Mouse (Mus musculus): Measurements from ENCODE around the gene Gm45716. TPM values are rescaled to one million over a fixed set of nuclear protein-coding genes. Genes with fewer than 3 reads are reported as not detected.
A peak's percentile ranks its signal among the peaks of the same experiment; 100 is the strongest.

The Gm45716 gene
- polyA plus RNA-seq, 1 experiment from 2014 or later = 22.0 TPM

- Histone ChIP-seq H3K4me2 (no peak overlapping the region), H3K9ac (no peak overlapping the region), H3K36me3 (no peaks in the 10 kb centered on the region), H3K9me3 (no peaks in the 10 kb centered on the region), H3K4me1 (replicated peaks) (no peaks in the 10 kb centered on the region), H3K4me3 (no peak overlapping the region), H3K27me3 (no peaks in the 10 kb centered on the region), H3K27ac (replicated peaks) (no peak overlapping the region)
- no peak for ATAC-seq (ENCODE audit: low FRiP score, low read depth)
- WGBS = 25% methylated on average over 2 of the region's 2 CpGs
Observed at GRCm38 (mm10) chr11:90220750-90221149, 33.3 kb downstream of the Gm45716 start.

DNA sequence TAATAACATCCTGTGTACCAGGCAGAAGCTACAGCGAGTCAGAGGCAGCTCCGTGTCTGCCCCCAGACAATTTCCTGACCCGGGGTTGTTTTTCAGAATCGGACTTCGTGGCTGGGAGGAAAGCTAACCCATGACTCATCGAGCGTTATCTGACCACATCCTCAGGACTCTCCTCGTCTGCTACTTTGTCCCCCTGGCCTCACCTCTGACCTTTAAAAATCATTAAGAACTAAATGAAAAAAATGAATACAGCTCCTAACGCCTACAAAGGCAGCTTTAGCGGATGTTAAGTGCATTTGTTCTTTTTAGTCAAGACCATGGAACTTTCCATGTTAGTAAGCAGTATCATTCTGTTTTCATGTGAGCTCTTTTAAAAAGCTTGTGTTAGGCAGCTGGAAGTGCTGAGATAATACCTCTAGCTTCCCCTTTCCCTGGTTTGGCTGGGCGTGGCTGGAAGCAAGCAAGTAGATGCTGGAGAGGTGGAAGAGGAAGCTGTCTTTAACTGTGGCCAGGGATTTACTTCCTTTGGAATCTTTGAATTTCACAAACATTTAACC lies 37.5 kb downstream of the Gm45716 start:
- Histone ChIP-seq H3K36me3 (no peaks in the 10 kb centered on the region), H3K4me3 (no peak overlapping the region), H3K27ac (replicated peaks) (no peak overlapping the region), H3K9me3 (no peaks in the 10 kb centered on the region), H3K9ac (no peak overlapping the region), H3K4me2 (no peak overlapping the region), H3K4me1 (replicated peaks) (no peaks in the 10 kb centered on the region), H3K27me3 (no peaks in the 10 kb centered on the region)
- 72% methylated on average over 11 of the region's 11 CpGs for WGBS
- ATAC-seq (ENCODE audit: low FRiP score, low read depth) = no peak

DNA sequence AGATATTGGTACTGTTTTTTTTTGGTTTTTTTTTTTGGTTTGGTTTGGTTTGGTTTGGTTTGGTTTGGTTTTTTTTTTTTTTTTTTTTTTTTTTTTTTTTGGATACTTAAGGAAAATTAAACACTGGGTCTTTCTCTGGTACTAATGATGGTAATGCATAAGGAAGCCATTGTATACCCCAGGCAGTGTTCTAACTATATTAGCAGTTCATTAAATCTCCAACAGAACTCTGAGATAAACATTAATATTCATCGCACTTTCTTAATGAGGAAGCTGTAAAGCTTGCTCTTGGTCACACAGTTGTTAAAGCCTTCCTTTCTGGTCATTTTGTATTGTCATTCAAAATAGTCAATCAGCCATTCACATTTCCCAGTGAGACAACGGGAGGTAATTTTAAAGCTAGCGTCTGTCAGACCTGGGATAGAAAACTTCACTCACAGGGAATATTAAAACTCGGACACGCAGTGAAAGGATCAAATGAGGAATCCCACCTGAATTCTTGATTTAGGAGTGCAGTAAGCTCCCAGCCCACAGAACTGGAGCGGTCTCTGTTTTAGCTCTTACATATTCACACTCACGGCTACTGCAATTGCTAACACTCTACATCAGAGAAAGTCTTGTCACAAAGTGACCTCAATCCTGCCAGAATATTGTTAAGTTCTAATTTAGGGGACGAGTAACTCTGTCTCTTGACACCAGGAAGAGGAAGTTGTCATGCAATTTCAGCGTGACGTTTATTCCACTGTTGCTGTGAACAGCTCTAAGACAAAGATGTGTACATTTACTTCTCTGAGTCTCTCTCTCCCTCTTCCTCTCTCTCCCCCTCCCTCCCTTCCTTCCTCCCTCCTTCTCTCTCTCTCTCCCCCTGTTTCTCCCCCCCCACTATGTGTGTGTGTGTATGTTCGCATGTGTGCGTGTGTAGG lies 39.8 kb downstream of the Gm45716 start:
- H3K27me3 ChIP-seq = no peaks in the 10 kb centered on the region
- H3K9me3 ChIP-seq = no peaks in the 10 kb centered on the region
- no peaks in the 10 kb centered on the region for H3K36me3 ChIP-seq
- no peak overlapping the region for H3K4me2 ChIP-seq
- no peak overlapping the region for H3K4me3 ChIP-seq
- ATAC-seq (ENCODE audit: low FRiP score, low read depth) = no peak
- no peak overlapping the region for H3K27ac ChIP-seq (replicated peaks)
- 48% methylated on average over 12 of the region's 12 CpGs for WGBS
- H3K9ac ChIP-seq = no peak overlapping the region
- H3K4me1 ChIP-seq (replicated peaks) = no peaks in the 10 kb centered on the region; the same call in 1 of the 2 replicates

DNA sequence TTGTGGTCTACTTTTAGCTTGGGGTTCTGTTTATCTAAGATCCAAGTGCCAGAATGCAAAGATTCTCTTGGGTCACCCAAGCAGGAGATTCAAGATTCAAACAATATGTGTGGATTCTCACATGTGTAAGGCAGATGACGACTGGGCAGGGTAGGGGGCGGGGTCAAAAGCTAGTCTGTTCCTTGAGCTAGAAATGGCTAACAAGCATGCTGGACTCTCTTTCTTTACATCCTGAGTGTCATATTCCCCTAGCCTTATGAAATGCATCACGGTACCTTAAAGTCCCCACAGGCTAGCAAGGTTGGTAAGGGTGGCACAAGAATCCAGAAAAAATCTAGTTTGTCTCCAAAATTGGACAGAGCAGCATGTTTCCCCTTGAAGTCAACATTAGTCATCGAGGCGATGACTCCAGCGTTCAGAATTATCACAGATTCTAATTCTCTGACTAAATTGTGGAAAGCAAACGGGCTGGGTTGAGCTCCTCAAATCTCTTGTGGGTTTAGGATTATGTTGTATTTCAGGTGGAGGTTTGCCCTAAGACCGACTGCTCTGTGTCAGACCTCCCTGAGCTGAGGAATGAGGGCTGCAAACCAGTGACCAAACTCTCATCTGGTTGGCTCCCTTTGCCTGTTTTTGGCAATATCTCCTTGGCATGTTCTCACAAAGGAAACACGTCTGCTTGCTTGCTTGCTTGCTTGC lies 40.9 kb downstream of the Gm45716 start:
- Histone ChIP-seq H3K36me3 (no peaks in the 10 kb centered on the region), H3K4me2 (no peak overlapping the region), H3K9ac (no peak overlapping the region), H3K9me3 (no peaks in the 10 kb centered on the region), H3K27ac (replicated peaks) (no peak overlapping the region), H3K4me1 (replicated peaks) (no peaks in the 10 kb centered on the region; the same call in 1 of the 2 replicates), H3K27me3 (no peaks in the 10 kb centered on the region), H3K4me3 (no peak overlapping the region)
- WGBS = 90% methylated on average over 9 of the region's 9 CpGs
- no peak for ATAC-seq (ENCODE audit: low FRiP score, low read depth)

GRCm38 (mm10) chr11:90229800-90230199 lies 42.3 kb downstream of the Gm45716 start:
- Histone ChIP-seq H3K9me3 (no peaks in the 10 kb centered on the region), H3K9ac (no peak overlapping the region), H3K27ac (replicated peaks) (no peak overlapping the region), H3K4me3 (no peak overlapping the region), H3K4me2 (no peak overlapping the region), H3K4me1 (replicated peaks) (no peaks in the 10 kb centered on the region; the same call in 1 of the 2 replicates), H3K27me3 (no peaks in the 10 kb centered on the region), H3K36me3 (no peaks in the 10 kb centered on the region)
- no peak for ATAC-seq (ENCODE audit: low FRiP score, low read depth)

GRCm38 (mm10) chr11:90230671-90231070 lies 43.2 kb downstream of the Gm45716 start:
- Histone ChIP-seq H3K27me3 (no peaks in the 10 kb centered on the region), H3K9me3 (no peaks in the 10 kb centered on the region), H3K27ac (replicated peaks) (0 out of 2 replicates have a peak overlapping the region, but pooled peaks have one; percentile 11), H3K4me3 (no peak overlapping the region), H3K4me2 (no peak overlapping the region), H3K9ac (no peak overlapping the region), H3K36me3 (no peaks in the 10 kb centered on the region), H3K4me1 (replicated peaks) (no peaks in the 10 kb centered on the region; the same call in 1 of the 2 replicates)
- WGBS = 59% methylated on average over 2 of the region's 2 CpGs
- no peak for ATAC-seq (ENCODE audit: low FRiP score, low read depth)

DNA sequence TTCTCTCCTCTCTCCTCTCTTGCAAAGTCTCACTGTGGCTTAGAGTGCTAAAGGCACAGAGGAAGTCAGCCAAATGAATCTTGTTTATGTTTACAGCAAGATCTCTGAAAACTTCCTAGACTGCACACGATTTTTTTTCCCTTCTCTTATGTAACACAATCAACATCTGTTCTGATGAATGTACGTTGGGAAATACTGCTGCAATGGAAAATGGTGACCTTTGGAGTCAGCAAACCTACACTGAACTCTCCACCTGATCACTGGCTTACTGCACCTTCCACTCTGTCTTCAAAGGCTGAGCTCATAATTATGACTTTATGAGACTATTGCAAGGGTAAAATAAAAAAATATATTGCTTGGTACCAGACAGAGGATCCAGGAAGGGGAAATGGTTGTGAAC lies 44.1 kb downstream of the Gm45716 start:
- Histone ChIP-seq H3K27ac (replicated peaks) (no peak overlapping the region), H3K9me3 (no peaks in the 10 kb centered on the region), H3K4me3 (no peak overlapping the region), H3K9ac (no peak overlapping the region), H3K27me3 (no peaks in the 10 kb centered on the region), H3K36me3 (no peaks in the 10 kb centered on the region), H3K4me1 (replicated peaks) (no peaks in the 10 kb centered on the region; the same call in 1 of the 2 replicates), H3K4me2 (no peak overlapping the region)
- 69% methylated on average over 2 of the region's 2 CpGs for WGBS
- no peak for ATAC-seq (ENCODE audit: low FRiP score, low read depth)

- H3K4me3 ChIP-seq = no peak overlapping the region
- no peak overlapping the region for H3K9ac ChIP-seq
- H3K27me3 ChIP-seq = no peaks in the 10 kb centered on the region
- no peak for ATAC-seq (ENCODE audit: low FRiP score, low read depth)
- H3K27ac ChIP-seq (replicated peaks) = no peak overlapping the region
- 38% methylated on average over 4 of the region's 4 CpGs for WGBS
- no peaks in the 10 kb centered on the region for H3K36me3 ChIP-seq
- no peak overlapping the region for H3K4me2 ChIP-seq
- no peaks in the 10 kb centered on the region for H3K9me3 ChIP-seq
- H3K4me1 ChIP-seq (replicated peaks) = no peaks in the 10 kb centered on the region; the same call in 1 of the 2 replicates
Observed at GRCm38 (mm10) chr11:90232685-90233084, 45.2 kb downstream of the Gm45716 start.

GRCm38 (mm10) chr11:90235221-90235620 lies 47.7 kb downstream of the Gm45716 start:
- WGBS = 89% methylated on average over 5 of the region's 5 CpGs
- Histone ChIP-seq H3K9ac (no peak overlapping the region), H3K4me2 (no peak overlapping the region), H3K4me1 (replicated peaks) (no peaks in the 10 kb centered on the region; the same call in 1 of the 2 replicates), H3K4me3 (no peak overlapping the region), H3K36me3 (no peaks in the 10 kb centered on the region), H3K9me3 (no peaks in the 10 kb centered on the region), H3K27ac (replicated peaks) (no peak overlapping the region), H3K27me3 (no peaks in the 10 kb centered on the region)
- ATAC-seq (ENCODE audit: low FRiP score, low read depth) = no peak

GRCm38 (mm10) chr11:90237616-90238015 lies 50.1 kb downstream of the Gm45716 start:
- Histone ChIP-seq H3K36me3 (no peaks in the 10 kb centered on the region), H3K27me3 (no peaks in the 10 kb centered on the region), H3K4me3 (no peak overlapping the region), H3K27ac (replicated peaks) (no peak overlapping the region), H3K9me3 (no peaks in the 10 kb centered on the region), H3K9ac (no peak overlapping the region), H3K4me2 (no peak overlapping the region), H3K4me1 (replicated peaks) (no peaks in the 10 kb centered on the region; the same call in 1 of the 2 replicates)
- WGBS = 34% methylated on average over 5 of the region's 5 CpGs
- ATAC-seq (ENCODE audit: low FRiP score, low read depth) = no peak

- Histone ChIP-seq H3K9me3 (no peaks in the 10 kb centered on the region), H3K36me3 (no peaks in the 10 kb centered on the region), H3K4me2 (no peak overlapping the region), H3K4me1 (replicated peaks) (no peaks in the 10 kb centered on the region), H3K4me3 (no peak overlapping the region), H3K27ac (replicated peaks) (no peak overlapping the region), H3K27me3 (no peaks in the 10 kb centered on the region), H3K9ac (no peak overlapping the region)
- 30% methylated on average over 2 of the region's 2 CpGs for WGBS
- ATAC-seq (ENCODE audit: low FRiP score, low read depth) = no peak
Observed at GRCm38 (mm10) chr11:90238657-90239056, 51.2 kb downstream of the Gm45716 start.
